Mouse (Mus musculus): Measurements from ENCODE around the gene Ak2. TPM values are rescaled to one million over a fixed set of nuclear protein-coding genes. Genes with fewer than 3 reads are reported as not detected.

Ak2 gene
- polyA plus RNA-seq, 1 experiment from 2014 or later: 141 TPM

GRCm38 (mm10) chr4:129034706-129035660, 43.2 kb downstream of the Ak2 start:
- 58% methylated on average over 13 of the region's 13 CpGs for WGBS
- no peaks in the 10 kb centered on the region for H3K9me3 ChIP-seq (ENCODE audit: control insufficient read depth, low read length)
- no peak overlapping the region for H3K9ac ChIP-seq (ENCODE audit: low read length)
- H3K36me3 ChIP-seq (ENCODE audit: control insufficient read depth, insufficient read depth, low read length): no peaks in the 10 kb centered on the region
- no peaks in the 10 kb centered on the region for H3K27me3 ChIP-seq (ENCODE audit: control insufficient read depth, insufficient read depth, low read length)
- no peak overlapping the region for H3K27ac ChIP-seq (ENCODE audit: low read depth, low read length)
- no peak overlapping the region for H3K4me2 ChIP-seq
- no peak for ATAC-seq (ENCODE audit: low FRiP score)
- no peaks in the 10 kb centered on the region for H3K4me1 ChIP-seq (ENCODE audit: control insufficient read depth, insufficient read depth, low read length)
- H3K4me3 ChIP-seq (ENCODE audit: low read depth, low read length): no peak overlapping the region
- no peak for DNase-seq (ENCODE audit: low spot score, missing footprints)

GRCm38 (mm10) chr4:129035851-129036445, 44.2 kb downstream of the Ak2 start:
- no peak for DNase-seq (ENCODE audit: low spot score, missing footprints)
- Histone ChIP-seq H3K36me3 (ENCODE audit: control insufficient read depth, insufficient read depth, low read length) (no peaks in the 10 kb centered on the region), H3K9me3 (ENCODE audit: control insufficient read depth, low read length) (no peaks in the 10 kb centered on the region), H3K4me2 (no peak overlapping the region), H3K27ac (ENCODE audit: low read depth, low read length) (no peak overlapping the region), H3K4me3 (ENCODE audit: low read depth, low read length) (no peak overlapping the region), H3K4me1 (ENCODE audit: control insufficient read depth, insufficient read depth, low read length) (no peaks in the 10 kb centered on the region), H3K9ac (ENCODE audit: low read length) (no peak overlapping the region), H3K27me3 (ENCODE audit: control insufficient read depth, insufficient read depth, low read length) (no peaks in the 10 kb centered on the region)
- ATAC-seq (ENCODE audit: low FRiP score): no peak
- WGBS: 72% methylated on average over 7 of the region's 7 CpGs

GRCm38 (mm10) chr4:129047721-129048421, 56.1 kb downstream of the Ak2 start:
- no peaks in the 10 kb centered on the region for H3K9me3 ChIP-seq (ENCODE audit: control insufficient read depth, low read length)
- peak overlapping the region; percentile 49 for H3K4me3 ChIP-seq (ENCODE audit: low read depth, low read length)
- H3K4me1 ChIP-seq (ENCODE audit: control insufficient read depth, insufficient read depth, low read length): peaks cover 6% of the 10 kb centered on the region; the same call in 1 of the 2 replicates
- H3K4me2 ChIP-seq: peak overlapping the region; percentile 97
- ATAC-seq (ENCODE audit: low FRiP score): no peak
- H3K36me3 ChIP-seq (ENCODE audit: control insufficient read depth, insufficient read depth, low read length): no peaks in the 10 kb centered on the region
- peak; percentile 85 for DNase-seq (ENCODE audit: low spot score, missing footprints)
- H3K9ac ChIP-seq (ENCODE audit: low read length): peak overlapping the region; percentile 78
- H3K27ac ChIP-seq (ENCODE audit: low read depth, low read length): no peak overlapping the region
- peaks cover 22% of the 10 kb centered on the region for H3K27me3 ChIP-seq (ENCODE audit: control insufficient read depth, insufficient read depth, low read length)
- WGBS: 20% methylated on average over 15 of the region's 15 CpGs

GRCm38 (mm10) chr4:129048501-129049305, 56.9 kb downstream of the Ak2 start:
- peak overlapping the region; percentile 71 for H3K27ac ChIP-seq (ENCODE audit: low read depth, low read length)
- no peaks in the 10 kb centered on the region for H3K9me3 ChIP-seq (ENCODE audit: control insufficient read depth, low read length)
- under 1% methylated on average over 51 of the region's 52 CpGs for WGBS
- H3K36me3 ChIP-seq (ENCODE audit: control insufficient read depth, insufficient read depth, low read length): no peaks in the 10 kb centered on the region
- H3K4me3 ChIP-seq (ENCODE audit: low read depth, low read length): peak overlapping the region; percentile 49
- ATAC-seq (ENCODE audit: low FRiP score) (peak; percentile 93), DNase-seq (ENCODE audit: low spot score, missing footprints) (peak; percentile 99)
- peak overlapping the region; percentile 78 for H3K9ac ChIP-seq (ENCODE audit: low read length)
- peaks cover 6% of the 10 kb centered on the region; the same call in 1 of the 2 replicates for H3K4me1 ChIP-seq (ENCODE audit: control insufficient read depth, insufficient read depth, low read length)
- peak overlapping the region; percentile 97 for H3K4me2 ChIP-seq
- peaks cover 22% of the 10 kb centered on the region for H3K27me3 ChIP-seq (ENCODE audit: control insufficient read depth, insufficient read depth, low read length)

- WGBS: 4% methylated on average over 23 of the region's 23 CpGs
- H3K4me2 ChIP-seq: peak overlapping the region; percentile 97
- DNase-seq (ENCODE audit: low spot score, missing footprints) (peak; percentile 95), ATAC-seq (ENCODE audit: low FRiP score) (no peak)
- peaks cover 6% of the 10 kb centered on the region; the same call in 1 of the 2 replicates for H3K4me1 ChIP-seq (ENCODE audit: control insufficient read depth, insufficient read depth, low read length)
- peak overlapping the region; percentile 49 for H3K4me3 ChIP-seq (ENCODE audit: low read depth, low read length)
- no peaks in the 10 kb centered on the region for H3K9me3 ChIP-seq (ENCODE audit: control insufficient read depth, low read length)
- peak overlapping the region; percentile 71 for H3K27ac ChIP-seq (ENCODE audit: low read depth, low read length)
- H3K27me3 ChIP-seq (ENCODE audit: control insufficient read depth, insufficient read depth, low read length): peaks cover 22% of the 10 kb centered on the region
- H3K9ac ChIP-seq (ENCODE audit: low read length): peak overlapping the region; percentile 78
- H3K36me3 ChIP-seq (ENCODE audit: control insufficient read depth, insufficient read depth, low read length): no peaks in the 10 kb centered on the region
Measured at GRCm38 (mm10) chr4:129049306-129050011, 57.7 kb downstream of the Ak2 start.

- H3K27ac ChIP-seq (ENCODE audit: low read depth, low read length): no peak overlapping the region
- no peak overlapping the region for H3K4me3 ChIP-seq (ENCODE audit: low read depth, low read length)
- ATAC-seq (ENCODE audit: low FRiP score) (no peak), DNase-seq (ENCODE audit: low spot score, missing footprints) (no peak)
- H3K4me1 ChIP-seq (ENCODE audit: control insufficient read depth, insufficient read depth, low read length): peaks cover 6% of the 10 kb centered on the region; the same call in 1 of the 2 replicates
- no peaks in the 10 kb centered on the region for H3K9me3 ChIP-seq (ENCODE audit: control insufficient read depth, low read length)
- H3K4me2 ChIP-seq: no peak overlapping the region
- peaks cover 22% of the 10 kb centered on the region for H3K27me3 ChIP-seq (ENCODE audit: control insufficient read depth, insufficient read depth, low read length)
- H3K36me3 ChIP-seq (ENCODE audit: control insufficient read depth, insufficient read depth, low read length): no peaks in the 10 kb centered on the region
- 76% methylated on average over 4 of the region's 4 CpGs for WGBS
- H3K9ac ChIP-seq (ENCODE audit: low read length): no peak overlapping the region
Measured at GRCm38 (mm10) chr4:129050365-129050764, 58.6 kb downstream of the Ak2 start.

GRCm38 (mm10) chr4:129050901-129051417, 59.2 kb downstream of the Ak2 start:
- Histone ChIP-seq H3K4me1 (ENCODE audit: control insufficient read depth, insufficient read depth, low read length) (peaks cover 6% of the 10 kb centered on the region; the same call in 1 of the 2 replicates), H3K27ac (ENCODE audit: low read depth, low read length) (no peak overlapping the region), H3K4me3 (ENCODE audit: low read depth, low read length) (no peak overlapping the region), H3K36me3 (ENCODE audit: control insufficient read depth, insufficient read depth, low read length) (no peaks in the 10 kb centered on the region), H3K27me3 (ENCODE audit: control insufficient read depth, insufficient read depth, low read length) (peaks cover 21% of the 10 kb centered on the region), H3K9ac (ENCODE audit: low read length) (no peak overlapping the region), H3K9me3 (ENCODE audit: control insufficient read depth, low read length) (no peaks in the 10 kb centered on the region), H3K4me2 (no peak overlapping the region)
- ATAC-seq (ENCODE audit: low FRiP score) (no peak), DNase-seq (ENCODE audit: low spot score, missing footprints) (peak; percentile 78)
- WGBS: 75% methylated on average over 6 of the region's 6 CpGs
